Mouse (Mus musculus) neural tube, embryonic 14.5 days (tissue): Measurements from ENCODE around the gene Fosl2. TPM values are rescaled to one million over a fixed set of nuclear protein-coding genes. Genes with fewer than 3 reads are reported as not detected.
A peak's percentile ranks its signal among the peaks of the same experiment; 100 is the strongest.
"Not testable (repeated sequence)": the region's sequence is repeated elsewhere in the genome, so short reads cannot be mapped to it uniquely, and the experiment has no call there.

Experiments
- ATAC-seq: fragments of 200-750 bp; cut with Nextera tagmentation; 2 replicates; pipeline ENCODE4 v1.8.0; 2017; ENCODE audit warnings: low read depth, mild to moderate bottlenecking, moderate TSS enrichment, moderate library complexity
- H3K27ac ChIP-seq: fragments of 300-500 bp; sonication (generic); 2 replicates; pipeline ENCODE4 v1.5.1; 2014; ENCODE audit warnings: low read depth, mild to moderate bottlenecking, control low read depth, low read length, moderate library complexity, mixed read lengths
- H3K27me3 ChIP-seq: fragments of 300-500 bp; sonication (generic); 2 replicates; pipeline ENCODE4 v1.6.1; 2014; ENCODE audit warnings: low read length; ENCODE audit not compliant: control insufficient read depth, insufficient read depth
- H3K36me3 ChIP-seq: fragments of 300-500 bp; sonication (generic); 2 replicates; pipeline ENCODE4 v1.6.1; 2014; ENCODE audit warnings: low read length, mixed read lengths; ENCODE audit not compliant: control insufficient read depth, insufficient read depth
- H3K4me1 ChIP-seq: fragments of 300-500 bp; sonication (generic); 2 replicates; pipeline ENCODE4 v1.6.1; 2014; ENCODE audit warnings: low read length; ENCODE audit not compliant: control insufficient read depth, insufficient read depth
- H3K4me2 ChIP-seq: fragments of 300-500 bp; sonication (generic); 2 replicates; pipeline ENCODE4 v1.6.1; 2014; ENCODE audit warnings: mild to moderate bottlenecking, low read depth, low read length, control low read depth
- H3K4me3 ChIP-seq: fragments of 300-500 bp; sonication (generic); 2 replicates; pipeline ENCODE4 v1.5.1; 2014; ENCODE audit warnings: low read depth, low read length, control low read depth, mixed read lengths
- H3K9ac ChIP-seq: fragments of 300-500 bp; sonication (generic); replicated peaks from 2 replicates; pipeline ENCODE4 v1.6.1; 2014; ENCODE audit warnings: low read depth, mild to moderate bottlenecking, control low read depth, low read length, mixed read lengths
- H3K9me3 ChIP-seq: fragments of 300-500 bp; sonication (generic); 2 replicates; pipeline ENCODE4 v1.6.1; 2016; ENCODE audit warnings: low read length; ENCODE audit not compliant: control insufficient read depth
- WGBS: fragments of 180-500 bp; shearing (Covaris S2); extraction: QIAGEN DNeasy Blood & Tissue Kit; methylation state at CpG from one replicate; pipeline ENCODE4 v1.1.7; 2014; 5-methylcytosine and 5-hydroxymethylcytosine counted together
- polyA plus RNA-seq: library from polyadenylated mRNA; unstranded; fragments of >200 nt; fragmentation: Nextera tagmentation; extraction: Ambion mirVana; gene quantifications from 2 replicates; pipeline ENCODE4 v1.2.1, GENCODE M21; 2014

Gene Fosl2
- polyA plus RNA-seq, 1 experiment from 2014 or later, result 0.58 TPM

- peak overlapping the region; percentile 35; the same call in 1 of the 2 replicates for H3K4me2 ChIP-seq
- H3K36me3 ChIP-seq, result no peaks in the 10 kb centered on the region
- 12% methylated on average over 8 of the region's 8 CpGs for WGBS
- ATAC-seq, result no peak
- H3K27me3 ChIP-seq, result no peaks in the 10 kb centered on the region
- no peak overlapping the region for H3K27ac ChIP-seq
- H3K9me3 ChIP-seq, result no peaks in the 10 kb centered on the region
- H3K9ac ChIP-seq, result no peak overlapping the region
- 0 out of 2 replicates have a peak overlapping the region, but pooled peaks have one; percentile 3 for H3K4me3 ChIP-seq
- 0 out of 2 replicates have a peak, but pooled peaks cover 5% of the 10 kb centered on the region for H3K4me1 ChIP-seq
These were observed 17.8 kb downstream of the Fosl2 start for GRCm38 (mm10) chr5:32153418-32153740.

DNA sequence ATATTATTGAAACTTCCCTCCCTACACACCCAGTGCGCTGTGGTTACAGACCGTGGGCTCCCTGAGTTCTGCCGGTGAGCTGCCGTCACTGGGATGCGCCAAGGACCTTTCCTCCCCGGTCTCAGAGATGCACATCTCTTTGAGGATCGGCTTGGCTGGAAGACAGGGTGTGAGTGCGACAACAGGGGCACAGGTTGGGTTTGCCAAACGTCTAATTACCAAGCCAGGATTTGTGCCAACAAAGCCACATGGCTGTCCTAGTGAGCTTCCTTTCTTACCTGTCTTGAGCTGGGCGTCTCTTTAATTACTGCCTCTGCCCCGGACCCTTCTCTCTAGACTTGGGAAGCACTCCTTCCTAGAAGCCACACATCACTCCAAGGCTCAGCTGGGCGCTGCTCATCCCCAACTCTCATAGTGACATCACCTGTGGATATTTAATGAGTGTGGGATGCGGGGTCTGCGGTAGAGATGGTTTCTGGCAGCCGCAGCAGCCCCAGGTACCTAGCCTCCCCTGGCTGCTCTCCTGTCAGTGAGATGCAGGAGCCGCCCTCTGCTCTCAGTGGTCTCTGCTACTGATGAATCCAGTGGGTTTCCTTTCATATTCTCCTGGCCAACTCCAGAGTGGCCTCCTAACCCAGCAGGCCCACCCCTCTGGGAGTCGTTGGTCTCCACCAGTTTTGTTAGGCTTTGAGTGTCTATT is 18.3 kb downstream of the Fosl2 start:
- WGBS, result 66% methylated on average over 17 of the region's 17 CpGs
- no peak overlapping the region for H3K27ac ChIP-seq
- H3K27me3 ChIP-seq, result no peaks in the 10 kb centered on the region
- H3K4me3 ChIP-seq, result 0 out of 2 replicates have a peak overlapping the region, but pooled peaks have one; percentile 3
- ATAC-seq, result no peak
- H3K9ac ChIP-seq, result no peak overlapping the region
- no peaks in the 10 kb centered on the region for H3K9me3 ChIP-seq
- 0 out of 2 replicates have a peak, but pooled peaks cover 5% of the 10 kb centered on the region for H3K4me1 ChIP-seq
- no peaks in the 10 kb centered on the region for H3K36me3 ChIP-seq
- H3K4me2 ChIP-seq, result peak overlapping the region; percentile 35; the same call in 1 of the 2 replicates

GRCm38 (mm10) chr5:32154931-32155688 is 19.5 kb downstream of the Fosl2 start:
- Histone ChIP-seq H3K9ac (no peak overlapping the region), H3K9me3 (no peaks in the 10 kb centered on the region), H3K27me3 (no peaks in the 10 kb centered on the region), H3K4me1 (0 out of 2 replicates have a peak, but pooled peaks cover 5% of the 10 kb centered on the region), H3K4me3 (no peak overlapping the region), H3K27ac (no peak overlapping the region), H3K36me3 (no peaks in the 10 kb centered on the region), H3K4me2 (no peak overlapping the region)
- WGBS, result 84% methylated on average over 9 of the region's 9 CpGs
- ATAC-seq, result no peak

GRCm38 (mm10) chr5:32155927-32156326 is 20.3 kb downstream of the Fosl2 start:
- no peaks in the 10 kb centered on the region for H3K36me3 ChIP-seq
- H3K9ac ChIP-seq, result no peak overlapping the region
- no peak for ATAC-seq
- no peaks in the 10 kb centered on the region for H3K9me3 ChIP-seq
- no peak overlapping the region for H3K4me2 ChIP-seq
- no peaks in the 10 kb centered on the region for H3K27me3 ChIP-seq
- 0 out of 2 replicates have a peak, but pooled peaks cover 5% of the 10 kb centered on the region for H3K4me1 ChIP-seq
- 90% methylated on average over 3 of the region's 3 CpGs for WGBS
- no peak overlapping the region for H3K27ac ChIP-seq
- no peak overlapping the region for H3K4me3 ChIP-seq

GRCm38 (mm10) chr5:32163478-32164043 is 28.0 kb downstream of the Fosl2 start:
- Histone ChIP-seq H3K27ac (no peak overlapping the region), H3K4me2 (no peak overlapping the region), H3K9ac (no peak overlapping the region), H3K4me3 (no peak overlapping the region), H3K9me3 (no peaks in the 10 kb centered on the region), H3K36me3 (no peaks in the 10 kb centered on the region), H3K27me3 (no peaks in the 10 kb centered on the region), H3K4me1 (no peaks in the 10 kb centered on the region)
- whole genome bisulfite sequencing, result 91% methylated on average over 3 of the region's 3 CpGs
- no peak for ATAC-seq

DNA sequence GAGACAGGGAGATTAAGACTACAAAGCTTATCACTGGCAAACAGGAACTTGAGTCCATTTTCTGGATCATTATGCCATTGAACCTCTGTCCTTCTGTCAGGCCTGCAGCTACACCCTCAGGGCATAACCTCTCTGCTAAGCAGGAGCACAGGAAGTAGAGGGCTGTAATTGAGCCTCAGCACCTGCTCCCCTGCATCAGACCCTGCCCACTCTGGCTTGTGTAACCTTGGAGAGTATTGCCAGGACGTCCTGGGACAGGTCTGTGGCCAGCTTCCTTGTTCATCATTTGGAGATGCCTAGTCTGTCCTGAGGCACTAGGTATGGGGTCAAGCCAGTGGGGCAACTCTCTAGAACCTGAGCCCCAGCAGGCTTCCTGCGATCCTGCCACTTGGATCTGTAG is 36.6 kb downstream of the Fosl2 start:
- no peak overlapping the region for H3K9ac ChIP-seq
- no peak overlapping the region for H3K4me2 ChIP-seq
- H3K4me3 ChIP-seq, result no peak overlapping the region
- H3K4me1 ChIP-seq, result no peaks in the 10 kb centered on the region
- WGBS, result 70% methylated on average over 2 of the region's 2 CpGs
- H3K36me3 ChIP-seq, result no peaks in the 10 kb centered on the region
- H3K27me3 ChIP-seq, result no peaks in the 10 kb centered on the region
- no peaks in the 10 kb centered on the region for H3K9me3 ChIP-seq
- no peak for ATAC-seq
- no peak overlapping the region for H3K27ac ChIP-seq

- no peak overlapping the region for H3K4me2 ChIP-seq
- H3K36me3 ChIP-seq, result no peaks in the 10 kb centered on the region
- H3K4me1 ChIP-seq, result no peaks in the 10 kb centered on the region
- ATAC-seq, result no peak
- 70% methylated on average over 2 of the region's 2 CpGs for WGBS
- H3K27ac ChIP-seq, result no peak overlapping the region
- H3K9ac ChIP-seq, result no peak overlapping the region
- H3K9me3 ChIP-seq, result no peaks in the 10 kb centered on the region
- H3K4me3 ChIP-seq, result no peak overlapping the region
- H3K27me3 ChIP-seq, result no peaks in the 10 kb centered on the region
These were observed 41.2 kb downstream of the Fosl2 start for GRCm38 (mm10) chr5:32176800-32177199.

DNA sequence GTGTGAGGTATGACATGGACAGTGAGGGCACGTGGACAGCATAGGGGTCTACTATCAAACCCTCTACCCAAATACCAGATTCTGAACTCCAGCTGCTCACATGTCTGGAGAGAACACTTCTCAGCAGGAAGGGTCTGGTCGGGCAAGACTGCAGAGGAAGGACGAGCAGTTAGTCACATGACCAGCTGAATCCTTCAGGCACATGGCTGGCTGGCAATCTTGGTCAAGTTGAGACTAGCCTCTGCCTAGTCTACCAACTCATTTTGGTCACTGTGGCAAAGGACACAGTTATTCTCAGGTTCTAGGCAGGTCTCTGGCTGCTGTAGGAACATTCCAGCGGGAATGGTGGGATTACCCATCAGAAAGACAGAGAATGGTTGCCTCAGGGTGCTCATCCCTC is 42.1 kb downstream of the Fosl2 start:
- Histone ChIP-seq H3K4me1 (no peaks in the 10 kb centered on the region), H3K4me2 (no peak overlapping the region), H3K27me3 (no peaks in the 10 kb centered on the region), H3K4me3 (no peak overlapping the region), H3K36me3 (no peaks in the 10 kb centered on the region), H3K9me3 (no peaks in the 10 kb centered on the region), H3K27ac (no peak overlapping the region), H3K9ac (no peak overlapping the region)
- 85% methylated on average over 4 of the region's 4 CpGs for WGBS
- no peak for ATAC-seq

DNA sequence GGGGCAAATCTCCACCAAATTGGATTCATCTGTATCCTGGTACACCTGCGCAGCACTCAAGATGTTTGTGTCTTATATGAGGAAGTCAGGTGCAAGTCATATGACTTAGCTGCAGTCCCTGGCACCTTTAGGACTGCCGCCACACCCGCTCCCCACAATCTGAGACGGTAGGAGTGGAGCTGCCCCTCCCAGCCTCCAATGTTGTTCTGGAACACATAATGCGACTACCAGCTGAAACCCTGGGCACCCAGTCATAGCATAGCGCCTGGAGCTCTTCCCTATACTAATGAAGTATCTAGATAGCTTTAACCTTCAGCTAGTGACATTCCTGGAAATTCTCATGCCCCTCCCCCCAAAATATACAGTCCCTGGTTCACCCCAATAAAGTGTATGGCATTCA is 43.1 kb downstream of the Fosl2 start:
- 82% methylated on average over 5 of the region's 6 CpGs for WGBS
- H3K36me3 ChIP-seq, H3K4me3 ChIP-seq, H3K9ac ChIP-seq, ATAC-seq, H3K27me3 ChIP-seq, H3K27ac ChIP-seq, H3K4me1 ChIP-seq, H3K4me2 ChIP-seq, H3K9me3 ChIP-seq: not testable (repeated sequence)
